Mouse (Mus musculus) heart, adult 2 months (tissue): ENCODE data around the gene Hagh. TPM values are rescaled to one million over a fixed set of nuclear protein-coding genes. Genes with fewer than 3 reads are reported as not detected.

Experiments
- DNase-seq, 2 experiments: peaks; one replicate each; pipeline ENCODE4 v3.0.0; 2021
- H3K27ac ChIP-seq: fragments of 200-600 bp; 2 replicates; pipeline ENCODE4 v1.8.1; 2022
- H3K27me3 ChIP-seq: fragments of 200-500 bp; 2 replicates; pipeline ENCODE4 v1.6.1; 2012; ENCODE audit warnings: mild to moderate bottlenecking, low read length, inconsistent platforms, mixed read lengths; ENCODE audit not compliant: control insufficient read depth, insufficient read depth
- H3K36me3 ChIP-seq: fragments of 200-500 bp; 2 replicates; pipeline ENCODE4 v1.6.1; 2012; ENCODE audit warnings: low read length, inconsistent platforms; ENCODE audit not compliant: control insufficient read depth, insufficient read depth
- H3K4me1 ChIP-seq: fragments of 200-500 bp; 2 replicates; pipeline ENCODE4 v1.6.1; 2011; ENCODE audit warnings: low read length; ENCODE audit not compliant: control insufficient read depth, insufficient read depth
- H3K4me3 ChIP-seq: fragments of 200-600 bp; 2 replicates; pipeline ENCODE4 v1.8.1; 2022
- H3K79me2 ChIP-seq: fragments of 200-500 bp; replicated peaks from 2 replicates; pipeline ENCODE4 v1.6.1; 2012; ENCODE audit warnings: mild to moderate bottlenecking, inconsistent platforms, low read length, moderate library complexity, mixed read lengths; ENCODE audit not compliant: control insufficient read depth, insufficient read depth
- H3K9ac ChIP-seq: fragments of 200-500 bp; 2 replicates; pipeline ENCODE4 v1.6.1; 2012; ENCODE audit warnings: low read depth, mild to moderate bottlenecking, control low read depth, inconsistent platforms, low read length, mixed read lengths
- CTCF ChIP-seq: fragments of 200-600 bp; IDR thresholded peaks from 2 replicates; pipeline ENCODE4 v1.8.1; 2022; ENCODE audit warnings: antibody characterized with exemption, mild to moderate bottlenecking, moderate library complexity
- EP300 ChIP-seq: fragments of 200-500 bp; IDR thresholded peaks from 2 replicates; pipeline ENCODE4 v1.6.1; 2011; ENCODE audit warnings: low read depth, low read length, control low read depth; ENCODE audit not compliant: insufficient read depth
- POLR2A ChIP-seq: fragments of 200-500 bp; IDR thresholded peaks from 2 replicates; pipeline ENCODE4 v1.6.1; 2011; ENCODE audit warnings: mild to moderate bottlenecking, low read depth, low read length, control low read depth; ENCODE audit not compliant: insufficient read depth
- WGBS: fragments of 180-500 bp; shearing (Covaris S2); methylation state at CpG from one replicate; pipeline ENCODE4 v1.1.7; 2018; 5-methylcytosine and 5-hydroxymethylcytosine counted together
- intact Hi-C: fragments of 180-260 bp; cut with DNase I; formaldehyde crosslinking; loops from one replicate; pipeline ENCODE4 v1.15.1; 2025
- polyA plus RNA-seq: library from polyadenylated mRNA; depleted of rRNA; stranded (reverse); fragments of >200 nt; gene quantifications from 2 replicates; pipeline ENCODE4 v1.2.3, GENCODE M21; 2012
- total RNA-seq, 2 experiments: library from RNA; stranded (reverse); gene quantifications; 2 replicates each; pipeline ENCODE4 v1.2.3; 2021

Gene Hagh
- total and polyA plus RNA-seq, 3 experiments, result 85.8 to 133 (median 89.5) TPM

DNA sequence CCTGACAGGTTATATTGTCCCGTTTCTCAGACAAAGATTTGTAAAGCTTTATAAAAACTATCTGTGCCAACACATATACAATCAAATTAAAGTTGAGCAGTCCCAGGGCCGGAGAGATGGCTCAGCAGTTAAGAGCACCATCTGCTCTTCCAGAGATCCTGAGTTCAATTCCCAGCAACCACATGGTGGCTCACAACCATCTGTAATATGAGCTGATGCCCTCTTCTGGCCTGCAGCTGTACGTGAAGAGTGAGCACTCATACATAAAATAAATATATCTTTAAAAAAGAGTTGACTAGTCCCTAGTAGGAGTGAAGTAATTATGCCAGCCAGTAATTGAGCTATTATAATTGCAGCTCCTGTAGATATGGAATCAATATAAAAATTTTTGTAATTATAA, 39.4 kb upstream of the Hagh start:
- Histone ChIP-seq H3K9ac (no peak overlapping the region), H3K4me3 (no peak overlapping the region), H3K27ac (no peak overlapping the region), H3K79me2 (no peaks in the 10 kb centered on the region), H3K27me3 (no peaks in the 10 kb centered on the region; the same call in 1 of the 2 replicates), H3K36me3 (no peaks in the 10 kb centered on the region), H3K4me1 (peaks cover 3% of the 10 kb centered on the region)
- intact Hi-C loops, result no loop called here
- TF ChIP-seq CTCF (no peak), EP300 (no peak)
- 68% methylated on average over 3 of the region's 3 CpGs for WGBS
- no peak for DNase-seq

DNA sequence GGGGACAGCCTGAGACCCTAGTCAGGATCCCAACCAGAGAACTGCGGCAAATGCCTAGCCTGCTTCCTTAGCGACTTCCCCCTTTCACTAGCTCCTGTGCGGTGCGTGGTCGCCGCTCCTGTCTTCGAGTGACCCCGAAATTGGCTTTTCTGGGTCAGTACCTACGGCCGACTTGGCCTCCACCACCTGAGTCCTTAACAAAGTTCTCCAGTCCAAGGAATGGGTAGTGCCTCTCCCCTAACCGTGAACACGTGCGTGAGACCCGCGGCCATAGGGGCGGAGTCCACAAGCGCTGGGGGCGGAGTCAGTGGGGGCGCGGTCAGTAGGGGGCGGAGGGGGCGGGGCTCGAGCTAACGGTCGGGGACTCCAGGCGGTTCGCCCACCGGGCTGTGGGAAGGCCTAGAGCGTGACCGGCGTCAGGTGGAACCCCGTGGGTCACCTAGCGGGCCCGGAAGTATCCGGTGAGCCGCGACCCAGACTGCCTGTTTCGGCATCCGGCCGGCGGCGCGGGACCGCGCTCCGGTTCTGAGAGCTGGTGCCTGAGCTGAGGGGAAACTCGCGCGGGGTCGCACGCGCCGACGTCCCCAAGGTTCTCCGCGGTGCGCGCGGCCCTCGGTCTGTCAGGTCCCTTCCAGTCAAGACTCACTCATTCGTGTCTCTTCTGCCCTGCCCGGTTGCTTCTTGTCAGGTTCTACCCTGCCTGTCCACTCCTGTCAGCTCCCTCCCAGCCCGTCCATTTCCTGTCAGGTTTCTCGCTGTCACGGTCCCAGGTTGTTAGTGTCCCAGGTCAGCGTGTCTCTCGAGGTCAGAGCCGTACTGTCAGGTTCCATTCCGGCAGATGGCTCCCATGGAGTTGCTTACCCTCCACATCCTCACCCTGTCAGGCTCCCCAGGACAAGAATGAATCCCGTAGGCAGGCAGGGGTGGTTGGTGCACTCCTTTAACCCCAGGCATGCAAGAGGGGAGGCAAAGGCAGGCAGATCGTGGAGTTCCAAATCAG, 35.7 kb upstream of the Hagh start, which contains the start of gene Meiob:
TSS of gene Meiob (plus strand) at position 338 of the 1,000 bp plus-strand sequence.
- peak; percentile 69 to 72 for DNase-seq
- 1% methylated on average over 71 of the region's 71 CpGs for WGBS
- intact Hi-C loops, result no loop called here
- H3K27me3 ChIP-seq, result 0 out of 2 replicates have a peak, but pooled peaks cover 2% of the 10 kb centered on the region
- no peak for TF ChIP-seq EP300
- no peak for TF ChIP-seq CTCF
- TF ChIP-seq POLR2A, result no peak
- peak within 1 kb of the TSS; percentile 56 for H3K9ac ChIP-seq
- H3K79me2 ChIP-seq, result no peaks in the 10 kb centered on the region
- no peaks in the 10 kb centered on the region for H3K36me3 ChIP-seq
- H3K27ac ChIP-seq, result no peak within 1 kb of the TSS
- H3K4me1 ChIP-seq, result peaks cover 3% of the 10 kb centered on the region
- peak within 1 kb of the TSS; percentile 50 for H3K4me3 ChIP-seq

DNA sequence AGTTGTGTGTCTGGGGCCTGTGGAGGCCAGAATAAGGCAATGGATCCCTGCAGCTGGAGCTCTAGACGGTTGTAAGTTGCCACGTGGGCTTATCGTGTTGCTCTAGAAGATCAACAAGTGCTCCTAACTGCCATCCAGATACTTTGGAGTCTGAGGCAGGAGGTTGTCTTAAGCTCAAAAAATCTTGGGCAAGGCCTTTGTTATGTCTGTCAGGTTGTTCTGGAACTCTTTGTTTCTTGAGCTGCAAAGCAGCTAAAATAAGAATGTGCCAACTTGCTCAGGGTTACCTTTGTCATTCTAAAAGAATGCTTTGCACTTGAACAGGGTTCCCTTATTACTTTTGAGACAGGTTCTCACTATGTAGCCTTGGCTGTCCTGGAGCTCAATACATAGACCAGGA, 28.7 kb upstream of the Hagh start:
- WGBS, result 67% methylated on average over 3 of the region's 3 CpGs
- no peak overlapping the region for H3K4me3 ChIP-seq
- no peaks in the 10 kb centered on the region for H3K4me1 ChIP-seq
- TF ChIP-seq POLR2A, result no peak
- no peak for TF ChIP-seq EP300
- no peak for TF ChIP-seq CTCF
- H3K9ac ChIP-seq, result no peak overlapping the region
- H3K27me3 ChIP-seq, result peaks cover 2% of the 10 kb centered on the region; the same call in 1 of the 2 replicates
- no peaks in the 10 kb centered on the region for H3K79me2 ChIP-seq
- no peaks in the 10 kb centered on the region for H3K36me3 ChIP-seq
- H3K27ac ChIP-seq, result no peak overlapping the region
- intact Hi-C loops, result no loop called here
- DNase-seq, result no peak

DNA sequence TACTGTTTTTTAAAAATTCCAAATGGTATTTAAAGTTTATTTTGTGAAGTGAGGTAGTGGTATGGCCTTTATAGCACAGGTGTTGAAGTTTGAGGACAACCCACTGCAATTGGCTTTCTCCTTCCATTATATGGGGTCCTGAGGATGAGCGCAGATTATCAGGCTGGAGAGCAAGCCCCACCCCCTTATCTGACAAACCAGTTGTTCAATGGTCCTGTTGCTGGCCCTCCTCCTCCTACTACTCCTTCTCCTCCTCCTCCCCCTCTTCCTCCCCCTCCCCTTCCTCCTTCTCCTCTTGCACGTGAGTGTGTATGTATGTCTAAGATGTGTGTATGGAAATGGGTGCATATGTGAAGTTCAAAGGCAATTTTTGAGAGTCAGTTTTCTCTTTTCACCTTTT, 27.7 kb upstream of the Hagh start:
- WGBS, result 53% methylated on average over 2 of the region's 2 CpGs
- H3K36me3 ChIP-seq, result no peaks in the 10 kb centered on the region
- H3K79me2 ChIP-seq, result no peaks in the 10 kb centered on the region
- no peaks in the 10 kb centered on the region for H3K4me1 ChIP-seq
- no peak overlapping the region for H3K27ac ChIP-seq
- no peak overlapping the region for H3K4me3 ChIP-seq
- H3K9ac ChIP-seq, result no peak overlapping the region
- DNase-seq, result no peak
- TF ChIP-seq POLR2A (no peak), CTCF (no peak), EP300 (no peak)
- intact Hi-C loops, result no loop called here
- peaks cover 2% of the 10 kb centered on the region; the same call in 1 of the 2 replicates for H3K27me3 ChIP-seq

DNA sequence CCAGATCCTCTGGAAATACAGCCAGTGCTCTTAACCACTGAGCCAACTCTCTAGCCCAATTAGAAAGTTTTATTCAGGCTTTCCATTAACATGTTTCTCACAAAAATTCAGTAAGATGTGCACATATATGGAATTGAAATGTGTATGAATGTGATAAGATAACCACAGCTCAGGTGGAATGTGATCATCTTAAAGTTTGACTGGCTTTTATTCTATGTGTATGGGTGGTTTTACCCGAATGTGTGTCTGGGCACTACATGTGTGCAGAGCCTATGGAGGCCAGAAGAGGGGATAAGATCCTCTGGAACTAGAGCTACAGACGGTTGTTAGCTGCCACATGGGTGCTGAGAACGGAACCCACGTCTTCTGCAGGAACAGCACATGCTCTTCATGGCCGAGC, 24.7 kb upstream of the Hagh start:
- TF ChIP-seq CTCF (no peak), EP300 (no peak)
- Histone ChIP-seq H3K4me1 (no peaks in the 10 kb centered on the region), H3K9ac (no peak overlapping the region), H3K4me3 (no peak overlapping the region), H3K79me2 (no peaks in the 10 kb centered on the region), H3K27ac (no peak overlapping the region), H3K36me3 (no peaks in the 10 kb centered on the region), H3K27me3 (no peaks in the 10 kb centered on the region; the same call in 1 of the 2 replicates)
- DNase-seq, result no peak
- WGBS, result 80% methylated on average over 5 of the region's 5 CpGs
- intact Hi-C loops, result no loop called here

DNA sequence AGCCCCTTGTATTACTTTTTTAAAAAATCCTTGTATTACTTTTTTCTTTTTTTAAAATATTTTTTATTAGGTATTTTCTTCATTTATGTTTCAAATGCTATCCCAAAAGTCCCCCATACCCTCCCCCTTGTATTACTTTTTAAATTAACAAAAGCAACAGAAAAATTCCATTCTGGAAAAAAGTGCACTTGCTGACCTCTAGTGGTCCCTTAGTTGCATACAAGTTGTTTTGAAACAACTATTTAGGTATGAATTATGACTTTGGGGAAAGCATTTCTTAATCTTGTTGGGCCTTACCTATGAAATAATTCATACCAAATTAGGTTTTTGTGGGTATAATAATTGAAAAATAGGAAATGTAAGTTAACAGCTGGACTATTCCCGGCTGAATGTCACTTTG, 22.4 kb upstream of the Hagh start:
- 14% methylated on average over 1 of the region's 1 CpGs for WGBS
- intact Hi-C loops, result loop anchor here (1.0 kb wide), 1 partner anchor 72 kb away; no protein-coding TSS in a partner anchor
- H3K27ac ChIP-seq, result no peak overlapping the region

More for the DNA sequence above, 22.4 kb upstream of the Hagh start:
- TF ChIP-seq CTCF (peak; percentile 65), POLR2A (no peak)
- no peaks in the 10 kb centered on the region for H3K79me2 ChIP-seq
- no peaks in the 10 kb centered on the region for H3K4me1 ChIP-seq
- no peak overlapping the region for H3K9ac ChIP-seq
- H3K4me3 ChIP-seq, result no peak overlapping the region
- DNase-seq, result no peak
- no peaks in the 10 kb centered on the region for H3K36me3 ChIP-seq
- H3K27me3 ChIP-seq, result no peaks in the 10 kb centered on the region
